Mouse (Mus musculus): ENCODE results near the gene Fxyd4.

- no peak for TF ChIP-seq POLR2A (IDR thresholded peaks at IDR 0.05; ENCODE audit: borderline replicate concordance, low read depth, low read length)
- no peak for TF ChIP-seq CTCF (IDR thresholded peaks at IDR 0.05; ENCODE audit: low read depth, low read length)
Measured at GRCm38 (mm10) chr6:117917576-117917975, 19.9 kb downstream of the Fxyd4 start.
